Mouse (Mus musculus): ENCODE measurements around the gene Col11a2.

The Col11a2 gene

GRCm38 (mm10) chr17:34107109-34107867, 68.1 kb downstream of the Col11a2 start:
- no peak for DNase-seq

GRCm38 (mm10) chr17:34108460-34108859, 69.2 kb downstream of the Col11a2 start:
- DNase-seq: no peak

- DNase-seq: no peak
These were observed 70.0 kb downstream of the Col11a2 start for GRCm38 (mm10) chr17:34109038-34109805.

GRCm38 (mm10) chr17:34109806-34110195, 70.6 kb downstream of the Col11a2 start:
- DNase-seq: no peak

- no peak for DNase-seq
These were observed 71.1 kb downstream of the Col11a2 start for GRCm38 (mm10) chr17:34110309-34110708.

GRCm38 (mm10) chr17:34114114-34114513, 74.9 kb downstream of the Col11a2 start:
- no peak for DNase-seq
